Mouse (Mus musculus): Measurements from ENCODE around the gene Afg3l1.
A peak's percentile ranks its signal among the peaks of the same experiment; 100 is the strongest.
"Not testable (repeated sequence)": the region's sequence is repeated elsewhere in the genome, so short reads cannot be mapped to it uniquely, and the experiment has no call there.

Gene Afg3l1

GRCm38 (mm10) chr8:123467476-123467875 is 10.2 kb upstream of the Afg3l1 start:
- DNase-seq (ENCODE audit: low spot score): no peak

GRCm38 (mm10) chr8:123472991-123473390 is 4.7 kb upstream of the Afg3l1 start:
- not testable (repeated sequence) for DNase-seq (ENCODE audit: low spot score)

GRCm38 (mm10) chr8:123474549-123474948 is 3.2 kb upstream of the Afg3l1 start:
- DNase-seq (ENCODE audit: low spot score): not testable (repeated sequence)

GRCm38 (mm10) chr8:123476911-123477736 is 579 bp upstream of the Afg3l1 start:
- peak; percentile 1 for DNase-seq (ENCODE audit: low spot score)

GRCm38 (mm10) chr8:123478456-123479218 is 934 bp downstream of the Afg3l1 start:
- peak; percentile 12 for DNase-seq (ENCODE audit: low spot score)

- DNase-seq (ENCODE audit: low spot score): no peak
These were observed 4.9 kb downstream of the Afg3l1 start for GRCm38 (mm10) chr8:123482627-123483026.

- no peak for DNase-seq (ENCODE audit: low spot score)
These were observed 13.8 kb downstream of the Afg3l1 start for GRCm38 (mm10) chr8:123491280-123492075.

GRCm38 (mm10) chr8:123492898-123493297 is 15.2 kb downstream of the Afg3l1 start:
- DNase-seq (ENCODE audit: low spot score): no peak

- DNase-seq (ENCODE audit: low spot score): no peak
These were observed 20.0 kb downstream of the Afg3l1 start for GRCm38 (mm10) chr8:123497699-123498098.

- DNase-seq (ENCODE audit: low spot score): no peak
These were observed 21.3 kb downstream of the Afg3l1 start for GRCm38 (mm10) chr8:123498963-123499362.

- no peak for DNase-seq (ENCODE audit: low spot score)
These were observed 21.9 kb downstream of the Afg3l1 start for GRCm38 (mm10) chr8:123499556-123499955.

- DNase-seq (ENCODE audit: low spot score): no peak
These were observed 24.5 kb downstream of the Afg3l1 start for GRCm38 (mm10) chr8:123502192-123502591.

- DNase-seq (ENCODE audit: low spot score): no peak
These were observed 26.2 kb downstream of the Afg3l1 start for GRCm38 (mm10) chr8:123503801-123504467.

GRCm38 (mm10) chr8:123504591-123505195 is 27.0 kb downstream of the Afg3l1 start:
- no peak for DNase-seq (ENCODE audit: low spot score)

GRCm38 (mm10) chr8:123505267-123505666 is 27.6 kb downstream of the Afg3l1 start:
- no peak for DNase-seq (ENCODE audit: low spot score)

GRCm38 (mm10) chr8:123505695-123506094 is 28.0 kb downstream of the Afg3l1 start:
- no peak for DNase-seq (ENCODE audit: low spot score)

- DNase-seq (ENCODE audit: low spot score): no peak
These were observed 29.4 kb downstream of the Afg3l1 start for GRCm38 (mm10) chr8:123507153-123507552.

GRCm38 (mm10) chr8:123510819-123511218 is 33.1 kb downstream of the Afg3l1 start:
- no peak for DNase-seq (ENCODE audit: low spot score)

GRCm38 (mm10) chr8:123514136-123514535 is 36.4 kb downstream of the Afg3l1 start:
- no peak for DNase-seq (ENCODE audit: low spot score)

- peak; percentile 26 for DNase-seq (ENCODE audit: low spot score)
These were observed 37.3 kb downstream of the Afg3l1 start, which contains the start of gene Dbndd1 for GRCm38 (mm10) chr8:123514781-123515539. Gene Dbndd1, minus strand, starts transcription at chr8:123515463.

GRCm38 (mm10) chr8:123515540-123515897 is 37.8 kb downstream of the Afg3l1 start:
- DNase-seq (ENCODE audit: low spot score): no peak
